ENCODE assay signal across 28 mouse cellular contexts in the genomic region with DNA sequence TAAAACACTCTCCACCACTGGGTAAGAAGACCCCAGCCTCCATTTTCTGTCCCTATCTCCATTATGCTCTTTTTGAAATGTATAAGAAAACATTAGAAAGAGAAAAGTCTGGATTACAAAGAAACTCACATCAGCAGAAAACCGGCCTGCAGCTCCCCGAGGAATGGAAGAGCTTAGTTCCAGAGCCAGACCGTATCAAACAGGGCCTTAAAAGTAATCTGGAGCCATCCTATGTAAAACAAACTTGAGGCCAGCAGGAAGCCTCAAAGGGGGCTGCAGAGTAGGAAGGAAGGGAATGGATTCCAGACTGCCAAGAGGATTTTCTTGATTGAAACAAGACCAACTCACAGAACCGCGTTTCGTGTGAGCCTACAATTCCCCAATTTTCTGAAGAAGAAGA. TPM values are rescaled to one million over a fixed set of nuclear protein-coding genes. Genes with fewer than 3 reads are reported as not detected.
DNase-seq lines count a peak whose midpoint lies in the region; ATAC-seq and TF ChIP-seq lines count a peak whose summit lies in the region.
"Had no signal": no experiment of that assay in that cellular context is flagged by ENCODE, and none has a peak within 500 bp of the region (broad histone marks: within the 10 kb centered on the region; RNA-seq: fewer than 3 reads in every experiment).

No protein-coding gene starts in this region.

- no peaks in the 10 kb centered on the region for H3K27me3 ChIP-seq in intestine, embryonic 16.5 days (replicated peaks; ENCODE audit: control insufficient read depth, insufficient read depth, low read length)
- no peaks in the 10 kb centered on the region for H3K27me3 ChIP-seq in intestine, postnatal 0 days (replicated peaks; ENCODE audit: control insufficient read depth, insufficient read depth, low read length)
- H3K27me3 ChIP-seq in embryonic facial prominence, embryonic 15.5 days, result no peaks in the 10 kb centered on the region
- H3K27me3 ChIP-seq in liver, embryonic 11.5 days (replicated peaks; ENCODE audit: control insufficient read depth, insufficient read depth, low read length), result no peaks in the 10 kb centered on the region

- no peak overlapping the region for H3K9ac ChIP-seq in intestine, embryonic 16.5 days (ENCODE audit: low read depth, low read length)
- no peak overlapping the region for H3K9ac ChIP-seq in intestine, postnatal 0 days (ENCODE audit: low read depth, low read length)
- no peak overlapping the region for H3K9ac ChIP-seq in embryonic facial prominence, embryonic 15.5 days
- no peak overlapping the region for H3K9ac ChIP-seq in liver, embryonic 11.5 days (ENCODE audit: low read depth, low read length)
- H3K9ac ChIP-seq: kidney, embryonic 15.5 days; liver, embryonic 12.5 days; liver, postnatal 0 days had no signal

- no peaks in the 10 kb centered on the region for H3K36me3 ChIP-seq in intestine, embryonic 16.5 days (ENCODE audit: control insufficient read depth, insufficient read depth, low read length)
- no peaks in the 10 kb centered on the region for H3K36me3 ChIP-seq in intestine, postnatal 0 days (ENCODE audit: control insufficient read depth, insufficient read depth)
- H3K36me3 ChIP-seq in embryonic facial prominence, embryonic 15.5 days, result no peaks in the 10 kb centered on the region
- H3K36me3 ChIP-seq in liver, embryonic 11.5 days (ENCODE audit: control insufficient read depth, insufficient read depth, low read length), result no peaks in the 10 kb centered on the region
- H3K36me3 ChIP-seq: G1E; kidney, embryonic 15.5 days; liver, embryonic 12.5 days had no signal

- H3K4me2 ChIP-seq in intestine, embryonic 16.5 days (ENCODE audit: low read depth, low read length), result no peak overlapping the region
- H3K4me2 ChIP-seq in intestine, postnatal 0 days (replicated peaks; ENCODE audit: low read depth), result no peak overlapping the region
- H3K4me2 ChIP-seq in embryonic facial prominence, embryonic 15.5 days (replicated peaks), result no peak overlapping the region
- no peak overlapping the region for H3K4me2 ChIP-seq in liver, embryonic 11.5 days
- H3K4me2 ChIP-seq: kidney, embryonic 15.5 days; liver, embryonic 12.5 days; midbrain, embryonic 11.5 days had no signal

- ATAC-seq in intestine, embryonic 16.5 days, result no peak
- ATAC-seq in intestine, postnatal 0 days, result no peak
- ATAC-seq in embryonic facial prominence, embryonic 15.5 days (ENCODE audit: insufficient number of reproducible peaks, low FRiP score, low TSS enrichment, low read depth), result no peak
- ATAC-seq in liver, embryonic 11.5 days (replicated peaks; ENCODE audit: low FRiP score), result no peak
- ATAC-seq: forebrain, embryonic 14.5 days; hindbrain, embryonic 16.5 days; liver, embryonic 12.5 days; liver, postnatal 0 days; midbrain, embryonic 16.5 days had no signal

- no peaks in the 10 kb centered on the region for H3K9me3 ChIP-seq in intestine, embryonic 16.5 days (ENCODE audit: control insufficient read depth, low read length)
- H3K9me3 ChIP-seq in intestine, postnatal 0 days (ENCODE audit: control insufficient read depth), result no peaks in the 10 kb centered on the region
- no peaks in the 10 kb centered on the region for H3K9me3 ChIP-seq in embryonic facial prominence, embryonic 15.5 days (replicated peaks)
- H3K9me3 ChIP-seq in liver, embryonic 11.5 days (ENCODE audit: control insufficient read depth, low read length), result no peaks in the 10 kb centered on the region
- H3K9me3 ChIP-seq: kidney, embryonic 15.5 days; liver, embryonic 12.5 days had no signal

- H3K4me1 ChIP-seq in intestine, embryonic 16.5 days (ENCODE audit: control insufficient read depth, insufficient read depth, low read length), result no peaks in the 10 kb centered on the region
- no peaks in the 10 kb centered on the region for H3K4me1 ChIP-seq in intestine, postnatal 0 days (replicated peaks; ENCODE audit: control insufficient read depth, insufficient read depth, low read length)
- peaks cover 41% of the 10 kb centered on the region for H3K4me1 ChIP-seq in embryonic facial prominence, embryonic 15.5 days
- no peaks in the 10 kb centered on the region for H3K4me1 ChIP-seq in liver, embryonic 11.5 days (replicated peaks; ENCODE audit: control insufficient read depth, insufficient read depth, low read length)
- H3K4me1 ChIP-seq: liver, embryonic 12.5 days had no signal

- TF ChIP-seq CTCF in intestine, postnatal 0 days (IDR thresholded peaks at IDR 0.05; ENCODE audit: low read depth), result no peak

- H3K27ac ChIP-seq in intestine, embryonic 16.5 days (ENCODE audit: low read length), result 0 out of 2 replicates have a peak overlapping the region, but pooled peaks have one; percentile 6
- H3K27ac ChIP-seq in intestine, postnatal 0 days (ENCODE audit: low read depth, low read length), result no peak overlapping the region
- peak overlapping the region; percentile 29 for H3K27ac ChIP-seq in embryonic facial prominence, embryonic 15.5 days (replicated peaks)
- H3K27ac ChIP-seq in liver, embryonic 11.5 days (ENCODE audit: low read depth, low read length), result no peak overlapping the region
- H3K27ac ChIP-seq: kidney, embryonic 15.5 days; layer of hippocampus, adult 2 months; liver, embryonic 12.5 days had no signal

- DNase-seq in heart, adult 11 months, result peak; percentile 64
- no peak for DNase-seq in heart, postnatal 36 days
- DNase-seq in yolk sac, embryonic 10.5 days (ENCODE audit: low spot score), result peak; percentile 22
- no peak for DNase-seq in liver, embryonic 11.5 days (ENCODE audit: low spot score)
- DNase-seq: adrenal gland, postnatal 10 days; cerebellum, adult 9-10 months; cerebellum, postnatal 36 days; gastrocnemius, postnatal 25 days; heart, adult 18-20 months; heart, postnatal 14 days; kidney, postnatal 36 days; liver, postnatal 0 days; lung, postnatal 36 days; right cerebral cortex, postnatal 25 days; thymus, adult 2 months; thymus, postnatal 36 days had no signal

- 53% methylated on average over 6 of the region's 6 CpGs for WGBS in intestine, embryonic 16.5 days
- WGBS in intestine, postnatal 0 days, result 55% methylated on average over 6 of the region's 6 CpGs
- WGBS in embryonic facial prominence, embryonic 15.5 days, result 20% methylated on average over 6 of the region's 6 CpGs
- 56% methylated on average over 6 of the region's 6 CpGs for WGBS in liver, embryonic 11.5 days

- H3K4me3 ChIP-seq in intestine, embryonic 16.5 days (ENCODE audit: low read length), result no peak overlapping the region
- H3K4me3 ChIP-seq in intestine, postnatal 0 days (ENCODE audit: low read depth, low read length), result no peak overlapping the region
- no peak overlapping the region for H3K4me3 ChIP-seq in embryonic facial prominence, embryonic 15.5 days (replicated peaks)
- H3K4me3 ChIP-seq in liver, embryonic 11.5 days (ENCODE audit: low read depth, low read length), result no peak overlapping the region
- H3K4me3 ChIP-seq: kidney, embryonic 15.5 days; layer of hippocampus, adult 2 months; liver, embryonic 12.5 days had no signal

- intact Hi-C loops in heart, postnatal 36 days (cut with DNase I), result no loop called here

RNA-seq across cellular contexts. Expression of a gene that starts 22.9 kb away (rescaled TPM):
- under 1 TPM; 0.57 to 0.67 TPM for total RNA-seq in heart, postnatal 36 days (2021)
- polyA plus RNA-seq in intestine, embryonic 16.5 days (2015; fragmentation: Nextera tagmentation; extraction: Ambion mirVana), result 4.2 and 5.1 TPM in 2 replicates
- 1.9 and 2.0 TPM in 2 replicates for polyA plus RNA-seq in intestine, postnatal 0 days (2015; fragmentation: Nextera tagmentation; extraction: Ambion mirVana)
- 12.4 and 12.9 TPM in 2 replicates for polyA plus RNA-seq in embryonic facial prominence, embryonic 15.5 days (2015; fragmentation: Nextera tagmentation; extraction: Ambion mirVana)
- 5.0 and 5.6 TPM in 2 replicates for polyA plus RNA-seq in liver, embryonic 11.5 days (2014; fragmentation: Nextera tagmentation; extraction: Ambion mirVana)
- total RNA-seq: megakaryocyte, adult 5-6 weeks had no signal
- polyA plus RNA-seq: G1E had no signal

Comparison
In these comparisons a context has a peak if more than half of its experiments do, and no peak if none do; other contexts are left out.
1. DNase-seq: peak in heart, adult 11 months (single experiment) and yolk sac, embryonic 10.5 days (single experiment); none in heart, postnatal 36 days (0 of 2) and liver, embryonic 11.5 days (single experiment).
2. H3K27ac ChIP-seq: peak in intestine, embryonic 16.5 days (single experiment) and embryonic facial prominence, embryonic 15.5 days (single experiment); none in intestine, postnatal 0 days (single experiment) and liver, embryonic 11.5 days (single experiment).